Mouse (Mus musculus): ENCODE measurements around the gene Fanca.
"Not testable (repeated sequence)": the region's sequence is repeated elsewhere in the genome, so short reads cannot be mapped to it uniquely, and the experiment has no call there.

Gene Fanca

DNA sequence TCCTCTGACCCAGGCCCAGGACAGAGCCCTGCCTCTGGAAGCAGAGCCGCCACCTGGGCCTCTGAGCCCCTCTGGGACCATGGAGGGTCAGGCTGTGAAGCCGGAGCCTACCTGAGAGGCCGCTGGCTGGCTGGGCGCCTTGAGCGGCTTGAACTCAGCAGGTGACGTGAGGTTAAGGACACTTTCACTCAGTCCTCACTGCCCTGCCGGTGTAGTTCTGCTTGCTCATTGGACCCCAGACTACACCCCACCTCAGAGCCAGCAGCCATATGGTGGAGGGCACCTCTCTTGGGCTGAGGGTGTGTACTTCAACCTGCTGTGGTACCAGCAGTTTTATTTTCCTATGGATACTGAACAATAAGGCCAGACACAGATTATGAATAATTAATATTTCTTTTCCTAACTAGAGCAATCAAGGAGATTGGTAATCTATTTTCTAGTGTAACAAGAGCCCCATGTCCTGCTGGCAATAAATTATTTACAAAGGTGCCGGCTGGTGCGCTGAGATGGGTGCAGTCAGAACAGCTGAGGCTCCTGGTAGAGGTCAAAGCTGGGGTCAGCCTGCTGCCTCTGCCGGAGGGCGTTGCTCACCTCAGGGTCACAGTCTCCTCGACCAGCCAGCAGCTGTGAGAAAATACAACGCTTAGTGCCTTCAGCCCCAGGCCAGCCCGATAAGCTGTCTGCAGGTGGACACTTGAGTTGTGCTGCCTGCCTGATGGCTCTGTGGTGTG, 50.3 kb downstream of the Fanca start:
- no peak for DNase-seq

DNA sequence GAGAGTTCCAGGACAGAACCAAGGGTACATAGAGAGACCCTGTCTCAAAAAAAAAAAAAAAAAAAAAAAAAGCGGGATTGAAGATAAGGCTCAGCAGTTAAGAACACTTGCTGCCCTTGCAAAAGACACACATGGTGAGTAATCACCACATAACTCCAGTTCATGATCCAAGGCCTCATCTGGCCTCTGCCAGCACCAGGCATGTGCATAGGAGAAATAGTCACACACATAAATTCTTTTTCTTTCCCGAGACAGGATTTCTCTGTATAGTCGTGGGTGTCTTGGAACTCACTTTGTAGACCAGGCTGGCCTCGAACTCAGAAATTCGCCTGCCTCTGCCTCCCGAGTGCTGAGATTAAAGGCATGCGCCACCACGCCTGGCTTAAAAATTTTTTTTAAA, 60.8 kb downstream of the Fanca start:
- DNase-seq, result not testable (repeated sequence)

DNA sequence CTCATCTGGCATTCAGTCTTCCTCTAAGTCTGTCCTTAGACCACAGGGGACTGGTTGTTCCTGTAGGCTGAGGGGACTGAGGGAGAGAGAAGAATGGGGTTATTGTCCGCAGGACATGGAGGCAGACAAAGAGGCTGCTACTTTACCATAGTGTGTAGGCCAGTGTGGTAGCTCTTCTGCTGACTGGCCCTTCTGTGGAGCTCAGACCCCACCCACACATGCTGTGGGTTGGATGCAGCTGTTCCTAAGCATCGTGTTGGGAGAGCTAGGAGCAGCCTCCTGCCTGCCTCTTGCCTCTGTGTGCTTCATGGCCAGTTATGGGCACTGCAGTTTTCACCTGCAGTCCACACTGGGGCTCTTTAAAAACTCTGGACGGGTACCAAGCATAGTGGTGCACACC, 61.3 kb downstream of the Fanca start:
- DNase-seq, result no peak

DNA sequence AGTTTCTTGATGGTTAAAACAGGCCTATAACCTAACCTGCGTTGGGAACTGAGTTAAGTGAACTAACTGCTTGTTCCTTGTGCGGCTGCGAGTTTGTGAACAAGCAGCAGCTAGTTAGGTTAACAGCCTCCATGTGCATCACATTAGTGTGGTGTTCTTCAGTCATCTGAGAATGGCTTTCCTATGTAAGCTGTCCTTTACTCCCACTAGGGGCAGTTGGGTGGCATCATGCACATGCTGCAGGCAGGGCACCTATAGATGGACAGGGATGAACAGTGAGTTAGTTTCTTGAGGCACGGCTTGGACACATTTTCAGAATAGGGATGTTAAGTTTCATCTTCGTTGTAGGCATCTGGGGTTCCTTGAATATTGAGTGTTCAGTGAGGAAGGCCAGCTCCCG, 63.2 kb downstream of the Fanca start:
- DNase-seq, result no peak

DNA sequence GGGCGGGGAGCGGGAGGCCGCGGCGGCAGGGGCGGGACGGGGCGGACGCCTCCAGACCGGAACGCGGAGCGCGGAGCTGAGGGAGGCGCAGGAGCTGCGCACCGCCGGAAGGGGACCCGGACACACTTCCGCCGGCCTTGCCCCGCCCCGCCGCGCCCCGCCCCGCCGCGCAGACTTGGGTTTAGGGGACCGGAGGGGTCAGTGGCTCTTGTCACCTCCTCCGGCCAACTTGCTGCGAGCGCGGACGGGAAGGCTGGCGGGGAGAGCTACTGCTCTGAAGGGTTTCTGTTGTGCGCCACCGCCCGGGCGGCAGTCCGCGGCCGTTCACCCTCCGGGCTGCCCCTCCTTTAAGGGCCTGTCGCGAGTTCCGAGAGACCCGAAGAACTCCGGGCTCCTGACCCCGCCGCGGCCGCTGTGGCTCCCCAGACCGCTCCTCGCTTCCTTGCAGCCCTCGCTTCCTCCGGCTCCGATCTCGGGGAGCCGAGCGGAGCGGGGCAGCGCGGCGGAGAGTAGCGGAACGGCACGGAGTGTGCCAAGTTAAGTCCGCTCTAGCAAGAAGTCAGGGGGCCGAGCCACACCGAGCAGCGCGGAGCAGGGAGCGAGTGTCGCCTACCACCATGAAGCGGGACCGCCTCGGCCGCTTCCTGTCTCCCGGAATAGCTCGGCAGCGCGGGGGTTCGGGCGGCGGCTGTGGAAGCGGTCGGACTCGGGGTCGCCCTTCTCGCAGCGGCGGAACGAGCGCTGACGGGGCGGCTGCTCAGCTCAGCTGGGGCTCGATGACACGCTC, 64.1 kb downstream of the Fanca start, which contains the start of the genes Zfp276 and Vps9d1:
Gene Zfp276 (plus strand): TSS at position 97 of the 787 bp plus-strand sequence.
Gene Vps9d1 (minus strand): TSS at position 250 of the 787 bp plus-strand sequence.
- DNase-seq, result peak; percentile 98

DNA sequence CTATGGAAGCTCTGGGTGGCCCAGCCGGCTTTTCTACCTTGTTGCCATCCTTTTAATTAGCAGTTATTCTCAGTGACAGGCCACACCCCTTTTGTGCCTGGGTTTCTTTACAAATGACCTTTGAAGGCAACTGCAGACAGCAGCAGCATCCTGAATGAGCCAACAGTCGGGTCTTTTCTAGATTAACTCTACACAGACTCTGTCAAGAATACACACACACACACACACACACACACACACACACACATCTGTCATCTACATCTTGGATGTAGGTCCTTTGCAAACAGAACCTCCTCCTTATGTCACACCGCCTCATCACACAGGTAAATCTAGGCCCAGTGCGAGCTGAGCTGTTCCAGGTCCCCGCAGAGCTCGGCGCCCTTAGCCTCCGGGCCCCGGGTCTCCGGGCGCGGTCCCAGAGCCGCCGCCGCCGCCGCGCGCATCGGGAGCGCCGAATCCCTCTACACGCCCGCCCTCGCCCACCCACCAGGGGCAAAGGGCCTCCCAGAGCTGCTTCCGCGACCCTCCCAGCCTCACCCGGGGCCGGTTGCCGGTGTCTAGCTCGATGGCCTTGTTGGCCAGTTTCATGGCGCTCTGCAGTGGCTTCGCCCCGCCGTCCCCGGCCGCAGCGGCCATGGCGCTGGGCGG, 64.8 kb downstream of the Fanca start:
- DNase-seq, result no peak

DNA sequence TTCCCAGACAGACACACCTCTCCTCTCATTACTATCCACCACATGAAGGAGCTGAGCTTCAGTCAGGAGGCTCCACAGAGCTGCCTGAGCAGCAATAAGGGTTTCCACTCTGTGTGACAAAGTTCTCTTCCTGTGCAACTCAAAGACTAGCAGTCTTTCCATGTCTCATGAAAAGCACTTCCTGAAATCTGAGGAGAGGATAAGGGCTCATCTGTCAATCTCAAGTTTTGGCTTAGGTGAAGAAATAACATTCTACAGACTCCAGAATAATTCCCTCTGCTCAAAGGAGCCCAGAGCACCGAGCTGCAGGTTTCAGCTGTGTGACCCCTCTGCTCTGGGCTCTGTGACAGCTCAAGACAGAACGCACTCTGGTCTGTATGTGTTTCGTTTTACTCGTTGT, 65.5 kb downstream of the Fanca start:
- no peak for DNase-seq

DNA sequence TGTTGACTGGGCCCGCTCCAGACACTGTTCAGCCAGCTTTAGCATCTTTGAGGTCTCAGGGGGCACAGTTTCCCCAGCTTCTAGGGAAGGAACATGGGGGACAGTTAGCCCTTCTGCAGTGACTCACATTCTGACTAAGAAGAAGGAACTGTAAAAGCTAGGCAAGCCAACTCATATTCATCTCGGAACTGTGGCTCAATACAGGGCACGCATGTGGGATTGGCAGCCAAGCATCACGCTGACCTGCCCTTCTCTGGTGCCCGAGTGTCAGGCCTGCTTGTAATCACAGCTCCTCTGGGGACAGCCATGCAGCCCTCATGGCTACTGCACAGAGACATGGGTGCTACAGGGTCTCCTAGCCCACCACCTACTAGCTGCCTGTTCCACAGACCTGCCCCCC, 67.4 kb downstream of the Fanca start:
- no peak for DNase-seq

DNA sequence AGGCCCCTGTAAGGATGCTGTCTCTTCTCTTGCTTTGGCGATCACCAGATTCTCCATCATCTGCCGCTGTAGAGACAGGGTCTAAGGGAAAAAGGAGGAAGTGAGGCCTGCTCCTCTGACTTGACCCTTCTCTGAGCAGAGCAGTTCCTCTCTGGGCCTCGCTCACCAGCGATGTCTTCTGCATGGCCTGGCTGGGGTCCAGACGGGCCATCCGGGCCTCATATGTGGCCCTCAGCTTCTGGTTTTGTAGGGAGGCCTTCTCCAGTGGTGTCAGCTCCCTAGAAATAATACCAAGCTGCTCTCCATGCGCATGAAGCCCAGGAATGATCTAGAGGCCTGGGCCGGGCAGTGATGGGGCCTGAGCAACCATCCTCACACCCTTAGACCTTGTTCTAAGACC, 69.8 kb downstream of the Fanca start:
- peak; percentile 96 for DNase-seq

DNA sequence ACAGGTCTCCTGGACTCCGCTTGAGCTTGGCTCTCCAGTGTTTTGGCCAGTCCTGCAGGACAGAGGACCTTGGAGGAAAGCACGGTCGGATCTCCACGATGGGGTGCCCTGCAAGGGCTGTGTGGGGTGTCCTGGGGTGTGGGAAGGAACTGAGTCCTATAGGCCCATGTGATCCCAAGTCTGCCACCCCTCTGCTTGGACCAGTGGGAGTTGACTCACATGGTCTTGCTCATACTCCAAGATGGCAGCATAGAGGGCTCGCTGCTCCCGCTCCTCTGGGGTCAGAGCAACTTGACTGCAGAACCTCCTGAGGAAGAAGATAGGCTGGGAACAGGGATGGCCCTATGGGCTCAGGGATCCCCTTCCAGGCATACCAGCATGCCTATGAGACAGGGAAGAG, 70.6 kb downstream of the Fanca start:
- DNase-seq, result peak; percentile 92

DNA sequence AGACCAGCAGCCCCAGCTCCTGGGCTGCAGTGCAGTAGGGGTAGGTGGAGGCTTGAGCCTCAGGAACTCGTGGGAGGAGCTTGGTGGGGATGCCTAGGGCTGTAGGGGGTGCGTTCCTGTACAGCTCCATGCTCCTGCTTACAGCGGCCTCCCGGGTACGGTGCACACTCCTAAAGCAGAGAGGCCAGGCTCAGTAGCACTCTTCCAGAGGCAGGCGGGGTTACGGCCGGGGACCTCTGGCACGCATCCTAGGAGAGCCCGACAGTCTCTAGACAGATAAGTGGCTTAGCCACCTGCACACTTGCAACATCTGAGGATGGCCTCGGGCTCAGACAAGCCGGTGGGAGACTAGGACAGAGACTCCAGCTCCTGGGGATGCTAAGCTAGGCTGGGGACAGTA, 72.8 kb downstream of the Fanca start:
- no peak for DNase-seq

DNA sequence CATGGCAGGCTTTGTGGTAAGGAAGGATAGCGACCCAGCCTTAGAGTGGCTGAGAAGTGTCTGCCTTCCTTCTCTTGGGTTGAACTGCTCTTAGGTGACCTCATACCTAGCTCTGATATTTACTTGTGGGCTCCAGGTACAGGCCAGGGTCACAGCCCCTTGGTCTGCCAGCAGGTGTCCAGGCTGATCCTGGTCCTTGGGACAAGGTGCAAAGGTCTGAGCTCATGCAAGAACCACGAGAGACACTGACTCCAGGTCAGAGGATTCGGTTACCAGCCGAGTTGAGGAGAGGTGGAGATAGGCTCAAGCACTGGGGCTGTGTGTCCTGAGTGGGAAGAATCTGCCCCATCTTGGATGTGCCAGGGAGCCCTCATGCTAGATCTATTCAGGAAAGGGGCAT, 74.0 kb downstream of the Fanca start:
- DNase-seq, result no peak

DNA sequence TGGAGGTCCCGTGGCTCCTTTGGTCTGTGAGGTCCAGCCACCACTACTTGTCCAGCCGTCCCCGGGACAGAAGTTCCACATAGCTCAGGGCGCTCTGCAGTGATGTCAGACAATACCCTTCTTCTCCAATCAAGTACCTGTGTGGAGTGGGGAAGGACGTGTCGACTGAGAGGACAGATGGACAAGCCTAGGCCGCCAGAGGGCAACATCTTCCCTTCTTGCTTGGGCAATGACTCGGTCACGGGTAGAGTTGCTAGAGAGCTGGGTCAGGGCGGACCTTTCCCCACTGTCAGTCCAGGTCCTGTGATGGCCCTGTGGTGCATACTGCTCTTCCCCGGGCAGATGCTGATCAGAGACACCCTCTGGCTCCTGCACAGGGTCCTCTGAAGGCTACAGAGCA, 75.3 kb downstream of the Fanca start:
- DNase-seq, result no peak

DNA sequence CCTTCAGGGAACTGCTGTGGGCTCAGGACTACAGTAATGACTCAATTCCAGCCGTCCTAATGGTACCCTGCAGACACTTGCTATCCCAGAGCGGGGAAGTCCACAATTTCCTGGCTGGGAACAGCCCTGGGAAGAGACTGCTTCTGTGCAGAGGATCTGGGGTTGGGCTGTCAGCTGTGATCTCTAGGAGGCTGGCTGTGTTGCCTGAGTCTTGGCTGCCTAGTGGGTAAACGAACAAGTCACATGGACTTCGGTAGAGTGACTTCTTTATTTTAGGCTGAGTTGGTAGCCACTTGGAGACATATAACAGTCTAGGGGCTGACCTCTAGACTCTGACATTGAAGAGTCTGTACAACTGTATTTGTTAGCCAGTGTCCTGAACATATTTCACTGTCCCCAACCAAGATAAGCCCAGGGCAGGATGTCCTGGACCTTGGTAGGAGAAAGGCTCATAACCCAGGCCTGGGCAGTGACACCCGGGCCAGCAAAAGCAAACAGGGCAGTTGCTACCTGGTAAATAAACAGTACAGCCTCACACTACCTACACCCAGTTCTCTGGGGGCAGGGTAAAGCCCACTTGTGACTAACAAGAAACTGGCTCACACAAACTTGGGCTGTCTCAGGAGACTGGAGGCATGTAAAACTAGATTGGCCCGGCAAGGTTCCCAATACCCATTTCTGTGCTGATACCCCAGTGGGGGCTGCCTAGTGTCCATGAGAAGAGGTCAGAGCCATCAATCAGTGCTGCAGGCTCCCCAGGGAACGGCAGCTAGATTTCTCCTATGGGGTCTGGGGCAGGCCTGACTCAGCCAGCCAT, 76.1 kb downstream of the Fanca start:
- DNase-seq, result peak; percentile 95

DNA sequence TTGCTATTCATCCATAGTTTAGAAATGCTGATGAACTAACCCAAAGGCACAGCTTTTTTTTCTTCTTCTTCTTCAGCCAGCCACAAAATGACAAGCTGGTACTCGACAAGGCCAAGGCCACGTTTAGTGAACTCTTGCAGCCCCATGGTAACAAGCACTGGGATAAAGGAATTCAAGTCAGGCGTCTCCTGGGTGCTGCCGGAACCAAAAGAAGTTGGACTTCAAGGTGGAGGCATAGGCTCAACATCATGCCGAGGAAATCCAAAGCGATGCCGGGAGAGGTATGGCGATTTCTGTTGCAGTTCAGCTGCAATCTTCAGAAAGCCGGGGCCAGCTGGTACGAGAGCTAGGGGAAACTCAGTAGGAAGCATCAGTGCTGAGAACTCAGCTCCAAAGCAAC, 79.0 kb downstream of the Fanca start:
- DNase-seq, result no peak

DNA sequence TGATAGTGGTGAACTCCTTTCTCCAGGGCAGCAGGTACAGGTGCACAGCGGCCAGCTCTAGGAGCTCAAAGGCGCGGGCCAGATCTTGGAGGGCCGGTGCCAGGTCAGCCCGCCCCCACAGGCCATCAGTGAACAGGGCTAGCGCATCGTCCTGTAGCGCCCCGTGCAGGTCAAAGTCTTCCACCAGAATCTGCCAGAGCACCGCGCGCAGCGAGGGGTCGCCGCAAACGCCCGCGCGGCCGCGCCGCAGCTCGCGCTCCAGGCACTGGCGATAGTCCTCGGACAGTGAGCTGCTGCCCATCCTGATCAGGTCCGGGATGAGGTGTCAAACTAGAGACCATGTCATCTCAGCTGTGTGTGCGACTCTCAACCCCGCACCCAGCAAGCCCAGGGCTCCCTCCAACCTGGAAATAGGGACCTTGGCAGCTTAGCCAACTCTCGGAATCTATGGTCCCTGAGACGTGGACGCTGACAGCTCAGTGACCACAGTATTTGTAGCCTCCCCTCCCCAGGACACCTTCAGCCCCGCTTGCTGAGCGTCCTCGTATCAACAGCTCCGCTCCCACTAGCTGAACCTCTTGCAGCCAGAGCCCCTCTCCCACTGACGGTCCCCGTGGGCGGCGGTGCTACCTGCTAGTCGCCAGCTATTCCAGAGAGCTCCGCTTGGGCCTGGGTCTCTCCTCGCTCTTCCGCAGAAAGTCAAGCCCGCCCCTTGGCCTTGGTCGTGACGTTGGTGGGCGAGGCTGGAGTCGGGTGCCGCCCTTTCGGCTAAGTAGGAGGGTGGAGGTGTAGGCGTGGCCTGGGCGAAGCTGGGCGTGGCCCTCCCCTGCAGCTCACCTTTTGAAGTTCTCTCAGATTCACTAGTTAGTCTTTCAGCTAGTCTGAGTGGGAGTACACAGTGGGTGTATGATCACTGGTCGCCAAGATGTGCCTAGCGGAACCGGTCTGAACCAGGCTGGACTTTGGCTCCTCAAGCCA, 82.6 kb downstream of the Fanca start, which contains the start of gene Spata2l:
Gene Spata2l (minus strand): TSS at position 714 of the 978 bp plus-strand sequence.
- DNase-seq, result peak; percentile 99

DNA sequence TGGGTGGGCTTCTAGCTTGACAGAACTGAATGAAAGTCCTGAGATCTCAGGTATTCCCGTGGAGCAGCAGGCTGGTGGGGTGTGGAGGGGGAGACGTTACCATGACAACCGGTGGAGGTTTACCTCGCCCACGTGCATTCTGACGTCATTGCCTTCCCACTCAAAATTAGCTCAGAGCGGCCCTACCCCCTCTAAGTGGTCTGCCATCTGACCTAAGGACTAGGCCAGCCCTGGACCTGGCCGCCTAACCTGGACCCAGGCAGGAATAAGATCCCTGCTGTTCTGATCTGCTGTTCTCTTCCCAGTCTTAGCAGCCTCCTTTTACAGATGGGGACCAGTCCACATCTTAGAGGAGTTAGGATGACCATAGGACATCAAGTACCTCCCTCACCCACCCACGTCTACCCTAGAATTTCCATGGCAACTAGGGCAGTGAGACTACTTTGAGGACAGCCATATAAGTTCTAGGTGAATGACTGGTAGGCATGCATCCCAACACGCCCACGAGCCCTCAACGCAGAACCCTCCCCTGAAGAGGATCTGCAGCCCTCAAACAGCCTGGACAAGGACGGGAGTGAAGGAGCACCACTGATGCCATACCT, 83.4 kb downstream of the Fanca start:
- DNase-seq, result peak; percentile 94

DNA sequence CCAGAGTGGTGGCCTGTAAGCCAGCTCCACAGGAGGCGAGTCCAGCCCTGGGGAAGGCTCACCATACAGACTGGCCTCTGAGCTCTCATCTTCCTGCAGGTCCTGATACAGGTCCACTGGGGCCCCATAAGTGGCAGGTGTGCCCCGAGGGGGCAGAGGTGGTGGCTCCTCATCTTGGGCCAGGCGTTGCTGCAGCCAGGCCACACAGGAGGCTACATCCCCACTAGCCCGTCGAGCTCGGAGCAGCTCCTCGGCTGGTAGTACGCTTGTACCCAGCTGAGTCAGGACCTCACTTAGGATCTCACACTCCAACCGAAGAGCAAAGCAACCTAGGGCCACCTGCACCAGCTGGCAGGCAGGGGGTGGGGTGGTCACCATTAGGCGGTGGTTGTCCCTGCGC, 84.6 kb downstream of the Fanca start:
- DNase-seq, result peak; percentile 92

DNA sequence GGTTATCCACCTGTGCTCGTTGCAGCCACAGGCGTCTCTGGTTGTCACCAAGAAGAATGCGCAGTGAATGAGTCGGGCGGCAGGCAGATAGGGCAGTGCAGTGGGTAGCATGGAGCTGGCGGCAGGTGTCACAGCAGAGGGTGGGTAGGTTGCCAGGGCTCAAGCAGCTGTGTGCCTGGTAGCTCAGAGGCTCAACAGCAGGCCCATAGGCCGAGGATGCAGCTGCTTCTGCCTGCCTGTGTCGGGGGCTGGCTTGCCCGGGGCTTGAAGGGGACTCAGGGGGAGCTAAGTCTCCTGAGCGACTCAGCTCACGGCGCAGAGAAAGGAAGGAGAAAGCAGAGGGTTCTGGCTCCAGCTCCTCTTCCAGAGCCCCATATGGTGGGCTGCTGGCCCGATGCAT, 85.1 kb downstream of the Fanca start:
- no peak for DNase-seq

DNA sequence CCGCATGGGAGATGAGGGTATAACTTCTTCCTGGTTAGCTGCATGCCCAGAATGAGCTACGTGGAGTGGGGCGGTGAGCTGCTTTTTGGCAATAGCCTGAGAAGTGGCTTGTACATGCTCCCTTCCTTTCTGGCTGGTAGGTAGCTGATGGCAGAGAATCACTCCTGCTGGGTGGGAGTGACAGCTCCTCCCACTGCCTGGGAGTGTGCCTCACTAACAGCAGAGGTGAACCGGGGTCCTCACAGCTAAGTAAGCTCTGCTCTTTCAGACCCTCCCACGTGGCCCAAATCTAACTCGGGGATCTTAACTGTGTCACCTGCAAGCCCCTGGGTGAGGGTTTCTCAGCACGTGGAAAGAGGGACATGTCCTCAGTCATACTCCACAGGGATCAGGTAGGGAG, 85.8 kb downstream of the Fanca start:
- no peak for DNase-seq

DNA sequence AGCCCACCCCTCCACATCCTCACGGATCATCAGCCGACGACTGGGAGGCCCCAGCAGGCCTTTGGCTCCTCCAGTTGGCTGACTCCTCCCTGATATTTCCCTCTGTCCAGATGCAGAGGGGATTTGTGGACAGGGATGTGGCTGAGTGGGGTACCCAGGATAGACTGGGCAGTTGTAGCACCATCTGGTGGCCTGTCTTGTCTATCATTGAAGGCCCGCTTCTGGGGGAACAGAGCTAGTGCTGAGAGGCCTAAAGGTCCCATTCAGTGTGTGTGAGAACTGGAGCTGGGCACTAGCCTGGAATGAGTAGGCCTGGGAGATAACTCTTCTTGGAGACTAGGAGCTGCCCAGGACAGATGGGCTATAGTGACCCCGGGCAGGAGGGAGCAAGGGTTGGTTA, 86.6 kb downstream of the Fanca start:
- no peak for DNase-seq

All from heart, adult 11 months (tissue).